Mouse (Mus musculus): ENCODE measurements around the gene Ctdspl.
A peak's percentile ranks its signal among the peaks of the same experiment; 100 is the strongest.

The Ctdspl gene

GRCm38 (mm10) chr9:118949124-118949523 lies 22.9 kb downstream of the Ctdspl start:
- peak; percentile 66 for DNase-seq (ENCODE audit: low read depth, low spot score)

GRCm38 (mm10) chr9:118949654-118950053 lies 23.4 kb downstream of the Ctdspl start:
- no peak for DNase-seq (ENCODE audit: low read depth, low spot score)

GRCm38 (mm10) chr9:118950061-118950460 lies 23.8 kb downstream of the Ctdspl start:
- no peak for DNase-seq (ENCODE audit: low read depth, low spot score)

- no peak for DNase-seq (ENCODE audit: low read depth, low spot score)
Observed at GRCm38 (mm10) chr9:118950751-118951150, 24.5 kb downstream of the Ctdspl start.

GRCm38 (mm10) chr9:118951381-118951780 lies 25.1 kb downstream of the Ctdspl start:
- DNase-seq (ENCODE audit: low read depth, low spot score): no peak

GRCm38 (mm10) chr9:118952180-118952579 lies 25.9 kb downstream of the Ctdspl start:
- no peak for DNase-seq (ENCODE audit: low read depth, low spot score)

GRCm38 (mm10) chr9:118953465-118954194 lies 27.4 kb downstream of the Ctdspl start:
- peak; percentile 74 for DNase-seq (ENCODE audit: low read depth, low spot score)

- DNase-seq (ENCODE audit: low read depth, low spot score): no peak
Observed at GRCm38 (mm10) chr9:118958802-118959201, 32.5 kb downstream of the Ctdspl start.

GRCm38 (mm10) chr9:118960415-118961091 lies 34.3 kb downstream of the Ctdspl start:
- no peak for DNase-seq (ENCODE audit: low read depth, low spot score)

- no peak for DNase-seq (ENCODE audit: low read depth, low spot score)
Observed at GRCm38 (mm10) chr9:118963149-118963548, 36.9 kb downstream of the Ctdspl start.

- no peak for DNase-seq (ENCODE audit: low read depth, low spot score)
Observed at GRCm38 (mm10) chr9:118964263-118965034, 38.2 kb downstream of the Ctdspl start.

- DNase-seq (ENCODE audit: low read depth, low spot score): no peak
Observed at GRCm38 (mm10) chr9:118969810-118970209, 43.6 kb downstream of the Ctdspl start.

- DNase-seq (ENCODE audit: low read depth, low spot score): no peak
Observed at GRCm38 (mm10) chr9:118973028-118973427, 46.8 kb downstream of the Ctdspl start.

GRCm38 (mm10) chr9:118973566-118973965 lies 47.3 kb downstream of the Ctdspl start:
- DNase-seq (ENCODE audit: low read depth, low spot score): no peak

GRCm38 (mm10) chr9:118974148-118974547 lies 47.9 kb downstream of the Ctdspl start:
- no peak for DNase-seq (ENCODE audit: low read depth, low spot score)

GRCm38 (mm10) chr9:118975211-118975671 lies 49.0 kb downstream of the Ctdspl start:
- no peak for DNase-seq (ENCODE audit: low read depth, low spot score)

- DNase-seq (ENCODE audit: low read depth, low spot score): no peak
Observed at GRCm38 (mm10) chr9:118975758-118976157, 49.5 kb downstream of the Ctdspl start.

GRCm38 (mm10) chr9:118976561-118976960 lies 50.3 kb downstream of the Ctdspl start:
- DNase-seq (ENCODE audit: low read depth, low spot score): no peak

GRCm38 (mm10) chr9:118977425-118977824 lies 51.2 kb downstream of the Ctdspl start:
- DNase-seq (ENCODE audit: low read depth, low spot score): no peak

- no peak for DNase-seq (ENCODE audit: low read depth, low spot score)
Observed at GRCm38 (mm10) chr9:118980411-118980823, 54.2 kb downstream of the Ctdspl start.

GRCm38 (mm10) chr9:118984650-118985432 lies 58.6 kb downstream of the Ctdspl start:
- DNase-seq (ENCODE audit: low read depth, low spot score): no peak

All from telencephalon, adult 2 months (tissue).